Mouse (Mus musculus): ENCODE data around the gene Ddx43. TPM values are rescaled to one million over a fixed set of nuclear protein-coding genes. Genes with fewer than 3 reads are reported as not detected.

The Ddx43 gene
- total and polyA plus RNA-seq, 2 experiments from 2014 or later = not detected

DNA sequence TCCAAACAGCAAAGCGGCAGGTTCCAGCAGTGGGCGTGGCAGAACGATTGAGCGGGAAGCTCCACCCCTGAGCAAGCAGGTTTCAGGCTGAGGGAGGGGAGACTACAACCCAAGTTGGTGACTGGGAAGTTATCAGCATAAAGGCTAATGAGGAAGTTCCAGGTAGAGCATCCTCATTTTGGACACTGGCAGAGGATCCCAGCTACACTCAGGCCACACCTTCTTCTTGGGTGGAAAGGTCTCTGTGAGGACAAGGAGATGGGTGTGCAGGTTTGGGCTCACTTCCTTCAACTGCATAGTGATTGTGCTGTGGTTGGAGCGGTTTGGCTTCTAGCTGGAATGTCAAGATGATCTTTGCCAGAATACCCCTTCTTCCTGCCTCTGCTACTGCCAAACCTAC is 5.6 kb upstream of the Ddx43 start:
- whole genome bisulfite sequencing = 51% methylated on average over 5 of the region's 5 CpGs
- no peaks in the 10 kb centered on the region for H3K36me3 ChIP-seq (replicated peaks; ENCODE audit: control insufficient read depth, insufficient read depth, low read length)
- H3K4me1 ChIP-seq (ENCODE audit: control insufficient read depth, insufficient read depth) = no peaks in the 10 kb centered on the region
- TF ChIP-seq EP300 (IDR thresholded peaks at IDR 0.05; ENCODE audit: low read depth) = no peak
- no peak overlapping the region for H3K9ac ChIP-seq (replicated peaks; ENCODE audit: low read depth, low read length)
- H3K27ac ChIP-seq (ENCODE audit: low read depth) = no peak overlapping the region
- no peaks in the 10 kb centered on the region for H3K9me3 ChIP-seq (replicated peaks; ENCODE audit: control insufficient read depth, low read length)
- H3K27me3 ChIP-seq (ENCODE audit: control insufficient read depth, insufficient read depth, low read length) = peaks cover 30% of the 10 kb centered on the region
- ATAC-seq (ENCODE audit: insufficient read depth, low read depth) = no peak
- no peak for DNase-seq (ENCODE audit: low spot score)
- H3K4me2 ChIP-seq (ENCODE audit: low read depth, low read length) = no peak overlapping the region
- H3K4me3 ChIP-seq (ENCODE audit: low read depth, low read length) = no peak overlapping the region

- no peak overlapping the region for H3K4me3 ChIP-seq (ENCODE audit: low read depth, low read length)
- no peak for ATAC-seq (ENCODE audit: insufficient read depth, low read depth)
These were observed 1.8 kb upstream of the Ddx43 start for GRCm38 (mm10) chr9:78393741-78394140.

GRCm38 (mm10) chr9:78394602-78395001 is 975 bp upstream of the Ddx43 start:
- H3K4me3 ChIP-seq (ENCODE audit: low read depth, low read length) = no peak overlapping the region
- no peak overlapping the region for H3K27ac ChIP-seq (ENCODE audit: low read depth)
- TF ChIP-seq EP300 (IDR thresholded peaks at IDR 0.05; ENCODE audit: low read depth) (no peak), CTCF (IDR thresholded peaks at IDR 0.05; ENCODE audit: low read depth) (no peak)
- peaks cover 54% of the 10 kb centered on the region for H3K27me3 ChIP-seq (ENCODE audit: control insufficient read depth, insufficient read depth, low read length)
- H3K4me1 ChIP-seq (ENCODE audit: control insufficient read depth, insufficient read depth) = 0 out of 2 replicates have a peak, but pooled peaks cover 6% of the 10 kb centered on the region
- H3K9me3 ChIP-seq (replicated peaks; ENCODE audit: control insufficient read depth, low read length) = no peaks in the 10 kb centered on the region
- 65% methylated on average over 7 of the region's 7 CpGs for WGBS
- DNase-seq (ENCODE audit: low spot score) (no peak), ATAC-seq (ENCODE audit: insufficient read depth, low read depth) (no peak)
- no peak overlapping the region for H3K9ac ChIP-seq (replicated peaks; ENCODE audit: low read depth, low read length)
- H3K36me3 ChIP-seq (replicated peaks; ENCODE audit: control insufficient read depth, insufficient read depth, low read length) = no peaks in the 10 kb centered on the region
- H3K4me2 ChIP-seq (ENCODE audit: low read depth, low read length) = no peak overlapping the region

More at GRCm38 (mm10) chr9:78393741-78394140, 1.8 kb upstream of the Ddx43 start:
- H3K9me3 ChIP-seq (replicated peaks; ENCODE audit: control insufficient read depth, low read length) = no peaks in the 10 kb centered on the region
- no peak for TF ChIP-seq EP300 (IDR thresholded peaks at IDR 0.05; ENCODE audit: low read depth)
- TF ChIP-seq CTCF (IDR thresholded peaks at IDR 0.05; ENCODE audit: low read depth) = no peak
- H3K27ac ChIP-seq (ENCODE audit: low read depth) = no peak overlapping the region
- H3K9ac ChIP-seq (replicated peaks; ENCODE audit: low read depth, low read length) = no peak overlapping the region
- DNase-seq (ENCODE audit: low spot score) = no peak
- WGBS = 82% methylated on average over 10 of the region's 10 CpGs
- H3K4me1 ChIP-seq (ENCODE audit: control insufficient read depth, insufficient read depth) = 0 out of 2 replicates have a peak, but pooled peaks cover 6% of the 10 kb centered on the region
- no peak overlapping the region for H3K4me2 ChIP-seq (ENCODE audit: low read depth, low read length)
- H3K27me3 ChIP-seq (ENCODE audit: control insufficient read depth, insufficient read depth, low read length) = peaks cover 54% of the 10 kb centered on the region
- no peaks in the 10 kb centered on the region for H3K36me3 ChIP-seq (replicated peaks; ENCODE audit: control insufficient read depth, insufficient read depth, low read length)

DNA sequence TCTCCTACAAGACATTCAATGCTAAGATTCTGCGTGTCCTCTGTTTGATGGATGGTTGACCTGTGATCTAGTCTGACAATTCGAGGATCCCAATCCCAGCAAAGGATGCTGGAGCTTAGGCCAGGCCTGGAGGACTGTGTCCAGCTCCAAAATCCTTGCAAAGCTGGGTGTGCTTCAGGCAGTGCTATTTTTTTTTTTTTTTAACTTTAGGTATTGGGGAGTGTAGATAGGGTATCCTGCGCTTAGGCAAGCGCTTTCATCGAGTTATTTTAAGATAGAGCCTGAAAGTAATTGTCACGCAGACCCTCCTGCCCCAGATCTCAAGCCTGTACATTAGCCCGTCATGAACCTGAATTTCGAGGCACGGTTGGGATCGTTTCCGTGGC is 340 bp upstream of the Ddx43 start:
- TF ChIP-seq EP300 (IDR thresholded peaks at IDR 0.05; ENCODE audit: low read depth) = no peak
- TF ChIP-seq CTCF (IDR thresholded peaks at IDR 0.05; ENCODE audit: low read depth) = no peak

DNA sequence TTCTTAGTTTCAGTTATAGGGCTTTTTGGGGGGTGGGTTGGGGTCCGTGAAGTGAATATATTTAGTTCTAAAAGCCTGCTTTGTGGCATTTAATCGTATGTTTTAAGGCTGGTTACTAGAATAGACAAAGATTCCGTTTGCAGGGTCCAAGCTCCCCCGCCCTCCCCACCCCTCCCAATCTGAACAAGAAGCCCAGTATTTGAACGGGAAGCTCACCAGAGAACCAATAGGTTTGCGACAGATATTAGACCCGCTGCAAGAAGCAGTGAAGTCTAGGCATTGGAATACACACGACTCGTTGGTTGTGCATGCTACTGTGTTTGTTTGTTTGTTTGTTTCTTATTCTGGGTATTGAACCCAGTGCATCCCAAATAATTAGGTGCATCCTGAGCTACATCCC is 940 bp downstream of the Ddx43 start:
- Histone ChIP-seq H3K4me2 (ENCODE audit: low read depth, low read length) (no peak overlapping the region), H3K27me3 (ENCODE audit: control insufficient read depth, insufficient read depth, low read length) (peaks cover 49% of the 10 kb centered on the region), H3K36me3 (replicated peaks; ENCODE audit: control insufficient read depth, insufficient read depth, low read length) (no peaks in the 10 kb centered on the region), H3K4me3 (ENCODE audit: low read depth, low read length) (no peak overlapping the region), H3K4me1 (ENCODE audit: control insufficient read depth, insufficient read depth) (0 out of 2 replicates have a peak, but pooled peaks cover 6% of the 10 kb centered on the region), H3K9me3 (replicated peaks; ENCODE audit: control insufficient read depth, low read length) (no peaks in the 10 kb centered on the region), H3K27ac (ENCODE audit: low read depth) (no peak overlapping the region), H3K9ac (replicated peaks; ENCODE audit: low read depth, low read length) (no peak overlapping the region)
- TF ChIP-seq CTCF (IDR thresholded peaks at IDR 0.05; ENCODE audit: low read depth) (no peak), EP300 (IDR thresholded peaks at IDR 0.05; ENCODE audit: low read depth) (no peak)
- DNase-seq (ENCODE audit: low spot score) (no peak), ATAC-seq (ENCODE audit: insufficient read depth, low read depth) (no peak)
- 58% methylated on average over 9 of the region's 9 CpGs for WGBS

More for the DNA sequence above, 340 bp upstream of the Ddx43 start:
- no peak overlapping the region for H3K9ac ChIP-seq (replicated peaks; ENCODE audit: low read depth, low read length)
- DNase-seq (ENCODE audit: low spot score) = no peak
- H3K36me3 ChIP-seq (replicated peaks; ENCODE audit: control insufficient read depth, insufficient read depth, low read length) = no peaks in the 10 kb centered on the region
- peak overlapping the region; percentile 36 for H3K4me3 ChIP-seq (ENCODE audit: low read depth, low read length)
- peak overlapping the region; percentile 51; the same call in 1 of the 2 replicates for H3K4me2 ChIP-seq (ENCODE audit: low read depth, low read length)
- ATAC-seq (ENCODE audit: insufficient read depth, low read depth) = no peak
- H3K27me3 ChIP-seq (ENCODE audit: control insufficient read depth, insufficient read depth, low read length) = peaks cover 54% of the 10 kb centered on the region
- no peak overlapping the region for H3K27ac ChIP-seq (ENCODE audit: low read depth)
- no peaks in the 10 kb centered on the region for H3K9me3 ChIP-seq (replicated peaks; ENCODE audit: control insufficient read depth, low read length)
- 0 out of 2 replicates have a peak, but pooled peaks cover 6% of the 10 kb centered on the region for H3K4me1 ChIP-seq (ENCODE audit: control insufficient read depth, insufficient read depth)
- 33% methylated on average over 11 of the region's 11 CpGs for WGBS

DNA sequence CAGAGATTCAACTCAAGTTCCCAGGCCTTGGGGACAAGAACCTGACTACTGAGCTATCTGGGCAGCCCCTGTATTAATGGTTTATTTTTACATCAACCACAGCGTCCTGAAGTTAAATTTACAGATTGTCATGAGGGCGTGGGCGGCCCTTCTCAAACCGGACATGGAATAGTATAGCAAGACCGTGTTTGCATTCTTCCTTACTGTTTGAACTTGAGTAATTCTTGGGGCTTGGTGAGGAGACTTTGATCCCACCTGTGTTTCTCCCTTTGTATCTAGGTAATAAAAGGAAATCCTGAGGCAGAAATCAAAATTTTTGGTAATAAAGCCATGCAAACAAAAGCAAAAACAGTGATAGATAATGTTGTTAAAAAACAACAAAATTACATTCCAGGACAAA is 5.0 kb downstream of the Ddx43 start:
- no peak overlapping the region for H3K27ac ChIP-seq (ENCODE audit: low read depth)
- ATAC-seq (ENCODE audit: insufficient read depth, low read depth) = no peak
- 74% methylated on average over 5 of the region's 5 CpGs for WGBS

More for the DNA sequence above, 5.0 kb downstream of the Ddx43 start:
- no peak for DNase-seq (ENCODE audit: low spot score)
- H3K9ac ChIP-seq (replicated peaks; ENCODE audit: low read depth, low read length) = no peak overlapping the region
- H3K36me3 ChIP-seq (replicated peaks; ENCODE audit: control insufficient read depth, insufficient read depth, low read length) = no peaks in the 10 kb centered on the region
- H3K4me2 ChIP-seq (ENCODE audit: low read depth, low read length) = no peak overlapping the region
- TF ChIP-seq CTCF (IDR thresholded peaks at IDR 0.05; ENCODE audit: low read depth) (no peak), EP300 (IDR thresholded peaks at IDR 0.05; ENCODE audit: low read depth) (no peak)
- H3K27me3 ChIP-seq (ENCODE audit: control insufficient read depth, insufficient read depth, low read length) = peaks cover 18% of the 10 kb centered on the region
- H3K4me3 ChIP-seq (ENCODE audit: low read depth, low read length) = no peak overlapping the region
- H3K9me3 ChIP-seq (replicated peaks; ENCODE audit: control insufficient read depth, low read length) = no peaks in the 10 kb centered on the region
- H3K4me1 ChIP-seq (ENCODE audit: control insufficient read depth, insufficient read depth) = 0 out of 2 replicates have a peak, but pooled peaks cover 3% of the 10 kb centered on the region
